Mouse (Mus musculus): ENCODE results near the gene Tmem156. TPM values are rescaled to one million over a fixed set of nuclear protein-coding genes. Genes with fewer than 3 reads are reported as not detected.

Tmem156 gene
- total and polyA plus RNA-seq, 3 experiments = 2.6 to 4.1 TPM; not detected in 1

DNA sequence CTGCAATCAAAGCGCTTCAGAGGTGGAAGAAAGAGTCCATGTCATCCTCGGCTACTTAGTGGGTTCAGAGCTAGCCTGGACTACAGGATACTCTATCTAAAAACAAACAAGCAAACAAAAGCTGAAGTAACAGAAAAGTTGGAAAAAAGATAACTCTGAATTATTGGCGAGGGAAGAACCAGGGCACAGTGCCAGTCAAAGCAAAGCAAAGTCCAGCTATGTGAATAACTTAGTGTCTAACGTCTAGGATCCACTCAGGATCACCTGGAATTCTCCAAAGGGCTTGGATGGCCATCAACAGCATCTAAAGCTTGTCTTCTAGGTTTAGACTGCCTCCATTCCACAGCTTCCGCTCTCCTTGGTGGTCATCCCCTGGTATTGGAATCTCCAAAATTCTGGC, 5.5 kb upstream of the Tmem156 start:
- Histone ChIP-seq H3K4me3 (ENCODE audit: control insufficient read depth in 1 of 2, insufficient read depth in 1 of 2, low read depth in 2 of 2, low read length in 2 of 2) (no peak overlapping the region), H3K9me3 (replicated peaks; ENCODE audit: insufficient read depth, low read length) (no peaks in the 10 kb centered on the region), H3K27ac (ENCODE audit: control insufficient read depth, low read depth, low read length) (no peak overlapping the region), H3K36me3 (ENCODE audit: control insufficient read depth in 1 of 2, insufficient read depth in 2 of 2, low read length in 2 of 2) (peaks cover 0 to 37% of the 10 kb centered on the region in 2 experiments; a peak in 2 of 4 replicates), H3K27me3 (ENCODE audit: control insufficient read depth in 1 of 2, insufficient read depth in 2 of 2, low read length in 2 of 2) (no peaks in the 10 kb centered on the region), H3K9ac (ENCODE audit: control insufficient read depth, low read depth, low read length, poor library complexity, severe bottlenecking) (no peak overlapping the region), H3K79me2 (ENCODE audit: control insufficient read depth, insufficient read depth, low read length, poor library complexity) (no peaks in the 10 kb centered on the region), H3K4me1 (ENCODE audit: control insufficient read depth in 1 of 2, insufficient read depth in 2 of 2, low read length in 2 of 2) (peaks cover 14 to 38% of the 10 kb centered on the region in 2 experiments)
- no peak for DNase-seq (ENCODE audit: low read depth, low spot score)
- no peak for TF ChIP-seq MYB (IDR thresholded peaks at IDR 0.05; ENCODE audit: low read depth, low read length)
- TF ChIP-seq ZMIZ1 (IDR thresholded peaks at IDR 0.05; ENCODE audit: low read depth, low read length) = no peak
- TF ChIP-seq BHLHE40 (IDR thresholded peaks at IDR 0.05; ENCODE audit: borderline replicate concordance, low read depth, low read length) = no peak
- no peak for TF ChIP-seq GABPA (IDR thresholded peaks at IDR 0.05; ENCODE audit: low read depth, low read length)
- TF ChIP-seq MAZ (IDR thresholded peaks at IDR 0.05; ENCODE audit: low read depth, low read length) = no peak
- no peak for TF ChIP-seq GATA1 (IDR thresholded peaks at IDR 0.05; ENCODE audit: low read depth, low read length)
- no peak for TF ChIP-seq KAT2A (conservative IDR thresholded peaks at IDR 0.05; ENCODE audit: low read depth, low read length)
- TF ChIP-seq JUND (IDR thresholded peaks at IDR 0.05; ENCODE audit: low read depth, low read length) = no peak
- no peak for TF ChIP-seq MYC (IDR thresholded peaks at IDR 0.05; ENCODE audit: low read depth, low read length)
- no peak for TF ChIP-seq EP300 (IDR thresholded peaks at IDR 0.05; ENCODE audit: low read depth in 1 of 2, low read length in 2 of 2)
- no peak for TF ChIP-seq ZKSCAN1 (IDR thresholded peaks at IDR 0.05; ENCODE audit: low read depth, low read length)
- no peak for TF ChIP-seq POLR2AphosphoS2 (IDR thresholded peaks at IDR 0.05; ENCODE audit: low read length)
- TF ChIP-seq RAD21 (IDR thresholded peaks at IDR 0.05; ENCODE audit: low read depth, low read length) = no peak
- TF ChIP-seq ETS1 (IDR thresholded peaks at IDR 0.05; ENCODE audit: low read depth, low read length) = no peak
- no peak for TF ChIP-seq SMC3 (IDR thresholded peaks at IDR 0.05; ENCODE audit: low read depth, low read length)
- TF ChIP-seq USF1 (IDR thresholded peaks at IDR 0.05; ENCODE audit: low read depth, low read length) = no peak
- no peak for TF ChIP-seq SIN3A (IDR thresholded peaks at IDR 0.05; ENCODE audit: low read length)
- TF ChIP-seq TAL1 (IDR thresholded peaks at IDR 0.05; ENCODE audit: low read length) = no peak
- TF ChIP-seq CTCF (IDR thresholded peaks at IDR 0.05 in 2 of 3, conservative IDR thresholded peaks at IDR 0.05 in 1 of 3; ENCODE audit: control insufficient read depth in 1 of 3, insufficient read depth in 1 of 3, low read depth in 2 of 3, low read length in 3 of 3, poor library complexity in 1 of 3, severe bottlenecking in 1 of 3) = no peak
- no peak for TF ChIP-seq MAX (IDR thresholded peaks at IDR 0.05; ENCODE audit: low read length)

DNA sequence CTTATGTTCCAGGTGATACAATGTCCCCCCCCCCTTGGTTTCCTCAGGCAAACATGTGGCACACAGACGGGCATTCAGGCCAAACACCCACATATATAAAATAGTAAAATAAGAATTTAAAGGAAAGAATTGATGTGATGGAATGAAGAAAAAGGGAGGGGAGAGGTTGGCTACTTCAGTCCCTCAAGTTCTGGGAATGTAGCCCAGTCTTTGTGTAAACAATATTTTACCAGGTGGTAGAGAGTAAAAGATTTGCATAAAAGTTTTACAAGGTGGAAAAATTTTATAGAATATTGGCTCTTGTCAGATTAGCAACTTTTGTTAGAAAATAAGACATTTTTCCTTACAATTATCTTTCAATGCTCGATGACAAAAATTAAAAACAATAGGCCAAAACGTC, 4.9 kb upstream of the Tmem156 start:
- Histone ChIP-seq H3K4me3 (ENCODE audit: control insufficient read depth in 1 of 2, insufficient read depth in 1 of 2, low read depth in 2 of 2, low read length in 2 of 2) (no peak overlapping the region), H3K79me2 (ENCODE audit: control insufficient read depth, insufficient read depth, low read length, poor library complexity) (no peaks in the 10 kb centered on the region), H3K36me3 (ENCODE audit: control insufficient read depth in 1 of 2, insufficient read depth in 2 of 2, low read length in 2 of 2) (peaks cover 0 to 33% of the 10 kb centered on the region in 2 experiments; a peak in 2 of 4 replicates), H3K27ac (ENCODE audit: control insufficient read depth, low read depth, low read length) (no peak overlapping the region), H3K9ac (ENCODE audit: control insufficient read depth, low read depth, low read length, poor library complexity, severe bottlenecking) (no peak overlapping the region), H3K9me3 (replicated peaks; ENCODE audit: insufficient read depth, low read length) (no peaks in the 10 kb centered on the region), H3K27me3 (ENCODE audit: control insufficient read depth in 1 of 2, insufficient read depth in 2 of 2, low read length in 2 of 2) (no peaks in the 10 kb centered on the region), H3K4me1 (ENCODE audit: control insufficient read depth in 1 of 2, insufficient read depth in 2 of 2, low read length in 2 of 2) (peaks cover 13 to 31% of the 10 kb centered on the region in 2 experiments)
- DNase-seq (ENCODE audit: low read depth, low spot score) = no peak
- TF ChIP-seq ZMIZ1 (IDR thresholded peaks at IDR 0.05; ENCODE audit: low read depth, low read length) = no peak
- no peak; the same call in 1 of the 2 replicates for TF ChIP-seq MXI1 (IDR thresholded peaks at IDR 0.05; ENCODE audit: low read depth, low read length)
- TF ChIP-seq BHLHE40 (IDR thresholded peaks at IDR 0.05; ENCODE audit: borderline replicate concordance, low read depth, low read length) = no peak
- no peak for TF ChIP-seq POLR2A (IDR thresholded peaks at IDR 0.05; ENCODE audit: control insufficient read depth in 1 of 2, insufficient read depth in 1 of 2, low read depth in 1 of 2, low read length in 2 of 2, poor library complexity in 1 of 2)
- TF ChIP-seq CHD2 (IDR thresholded peaks at IDR 0.05; ENCODE audit: low read length) = no peak
- TF ChIP-seq USF1 (IDR thresholded peaks at IDR 0.05; ENCODE audit: low read depth, low read length) = no peak
- TF ChIP-seq NELFE (IDR thresholded peaks at IDR 0.05; ENCODE audit: low read depth, low read length) = no peak
- TF ChIP-seq SMC3 (IDR thresholded peaks at IDR 0.05; ENCODE audit: low read depth, low read length) = no peak
- TF ChIP-seq GABPA (IDR thresholded peaks at IDR 0.05; ENCODE audit: low read depth, low read length) = no peak
- TF ChIP-seq POLR2AphosphoS5 (IDR thresholded peaks at IDR 0.05; ENCODE audit: borderline replicate concordance, low read depth, low read length) = no peak
- no peak for TF ChIP-seq ZC3H11A (IDR thresholded peaks at IDR 0.05; ENCODE audit: low read depth, low read length)
- TF ChIP-seq SIN3A (IDR thresholded peaks at IDR 0.05; ENCODE audit: low read length) = no peak
- no peak for TF ChIP-seq CHD1 (IDR thresholded peaks at IDR 0.05; ENCODE audit: low read depth, low read length)
- no peak for TF ChIP-seq NRF1 (IDR thresholded peaks at IDR 0.05; ENCODE audit: insufficient read depth, low read depth, low read length, poor library complexity, severe bottlenecking)

All from MEL (cell line).